Mouse (Mus musculus) limb, embryonic 11.5 days (tissue): ENCODE data around the gene Heatr1. TPM values are rescaled to one million over a fixed set of nuclear protein-coding genes. Genes with fewer than 3 reads are reported as not detected.

ENCODE experiments used
- ATAC-seq: fragments of 200-750 bp; cut with Nextera tagmentation; 2 replicates; pipeline ENCODE4 v1.8.0; 2017; ENCODE audit warnings: low read depth; ENCODE audit not compliant: insufficient number of reproducible peaks, low FRiP score, low TSS enrichment
- DNase-seq: peaks from one replicate; pipeline ENCODE4 v3.0.0-alpha.2; 2015; ENCODE audit warnings: low spot score
- H3K27ac ChIP-seq: fragments of 300-500 bp; sonication (generic); replicated peaks from 2 replicates; pipeline ENCODE4 v1.5.1; 2014; ENCODE audit warnings: low read depth, mild to moderate bottlenecking, low read length
- H3K27me3 ChIP-seq: fragments of 300-500 bp; sonication (generic); 2 replicates; pipeline ENCODE4 v1.6.1; 2014; ENCODE audit warnings: mild to moderate bottlenecking, low read length, mixed read lengths; ENCODE audit not compliant: control insufficient read depth, insufficient read depth
- H3K36me3 ChIP-seq: fragments of 300-500 bp; sonication (generic); 2 replicates; pipeline ENCODE4 v1.6.1; 2014; ENCODE audit warnings: mild to moderate bottlenecking, low read length, moderate library complexity, mixed read lengths; ENCODE audit not compliant: control insufficient read depth, insufficient read depth
- H3K4me1 ChIP-seq: fragments of 300-500 bp; sonication (generic); 2 replicates; pipeline ENCODE4 v1.6.1; 2014; ENCODE audit warnings: low read length, mixed read lengths; ENCODE audit not compliant: control insufficient read depth, insufficient read depth
- H3K4me2 ChIP-seq: fragments of 300-500 bp; sonication (generic); 2 replicates; pipeline ENCODE4 v1.6.1; 2014; ENCODE audit warnings: low read depth, mild to moderate bottlenecking, moderate library complexity; ENCODE audit not compliant: severe bottlenecking
- H3K4me3 ChIP-seq: fragments of 300-500 bp; sonication (generic); 2 replicates; pipeline ENCODE4 v1.5.1; 2014; ENCODE audit warnings: low read depth, low read length
- H3K9ac ChIP-seq: fragments of 300-500 bp; sonication (generic); 2 replicates; pipeline ENCODE4 v1.6.1; 2014; ENCODE audit warnings: mild to moderate bottlenecking, low read length
- H3K9me3 ChIP-seq: fragments of 300-500 bp; sonication (generic); 2 replicates; pipeline ENCODE4 v1.6.1; 2016; ENCODE audit warnings: low read length; ENCODE audit not compliant: control insufficient read depth
- WGBS: fragments of 180-500 bp; shearing (Covaris S2); extraction: QIAGEN DNeasy Blood & Tissue Kit; methylation state at CpG from one replicate; pipeline ENCODE4 v1.1.7; 2014; 5-methylcytosine and 5-hydroxymethylcytosine counted together
- polyA plus RNA-seq: library from polyadenylated mRNA; unstranded; fragments of >200 nt; fragmentation: Nextera tagmentation; extraction: Ambion mirVana; gene quantifications from 2 replicates; pipeline ENCODE4 v1.2.1, GENCODE M21; 2014

Heatr1 gene
- 40.5 and 44.9 TPM in 2 replicates for polyA plus RNA-seq

- H3K4me1 ChIP-seq = peaks cover 3% of the 10 kb centered on the region
- H3K4me3 ChIP-seq = peak within 1 kb of the TSS; percentile 91
- no peak within 1 kb of the TSS for H3K27ac ChIP-seq
- H3K36me3 ChIP-seq = no peaks in the 10 kb centered on the region
- H3K27me3 ChIP-seq = no peaks in the 10 kb centered on the region
- H3K4me2 ChIP-seq = peak within 1 kb of the TSS; percentile 89
- no peaks in the 10 kb centered on the region for H3K9me3 ChIP-seq
- ATAC-seq (peak; percentile 98), DNase-seq (peak; percentile 95)
- under 1% methylated on average over 43 of the region's 43 CpGs for WGBS
- peak within 1 kb of the TSS; percentile 56 for H3K9ac ChIP-seq
Measured at GRCm38 (mm10) chr13:12394609-12395505, at the start of gene Heatr1. TSS of gene Heatr1 (plus strand) at chr13:12395027.

- Histone ChIP-seq H3K4me1 (no peaks in the 10 kb centered on the region), H3K4me2 (no peak overlapping the region), H3K27me3 (no peaks in the 10 kb centered on the region), H3K9me3 (no peaks in the 10 kb centered on the region), H3K4me3 (no peak overlapping the region), H3K36me3 (no peaks in the 10 kb centered on the region), H3K9ac (no peak overlapping the region), H3K27ac (no peak overlapping the region)
- 82% methylated on average over 3 of the region's 3 CpGs for WGBS
- ATAC-seq = no peak
- no peak for DNase-seq
Measured at GRCm38 (mm10) chr13:12346837-12347236, 48.0 kb upstream of the Heatr1 start.

GRCm38 (mm10) chr13:12349197-12349824 is 45.5 kb upstream of the Heatr1 start:
- Histone ChIP-seq H3K4me2 (no peak overlapping the region), H3K27ac (no peak overlapping the region), H3K36me3 (no peaks in the 10 kb centered on the region), H3K27me3 (no peaks in the 10 kb centered on the region), H3K9me3 (no peaks in the 10 kb centered on the region), H3K4me1 (no peaks in the 10 kb centered on the region), H3K9ac (no peak overlapping the region), H3K4me3 (no peak overlapping the region)
- WGBS = 83% methylated on average over 13 of the region's 13 CpGs
- DNase-seq = no peak
- ATAC-seq = no peak

- 69% methylated on average over 4 of the region's 4 CpGs for WGBS
- Histone ChIP-seq H3K27me3 (no peaks in the 10 kb centered on the region), H3K9ac (no peak overlapping the region), H3K9me3 (no peaks in the 10 kb centered on the region), H3K4me1 (no peaks in the 10 kb centered on the region), H3K4me3 (no peak overlapping the region), H3K36me3 (no peaks in the 10 kb centered on the region), H3K4me2 (no peak overlapping the region), H3K27ac (no peak overlapping the region)
- ATAC-seq (no peak), DNase-seq (no peak)
Measured at GRCm38 (mm10) chr13:12356184-12356583, 38.6 kb upstream of the Heatr1 start.

GRCm38 (mm10) chr13:12357554-12357953 is 37.3 kb upstream of the Heatr1 start:
- Histone ChIP-seq H3K9ac (no peak overlapping the region), H3K36me3 (no peaks in the 10 kb centered on the region), H3K27ac (no peak overlapping the region), H3K4me2 (no peak overlapping the region), H3K9me3 (no peaks in the 10 kb centered on the region), H3K4me1 (no peaks in the 10 kb centered on the region), H3K4me3 (no peak overlapping the region), H3K27me3 (no peaks in the 10 kb centered on the region)
- DNase-seq (no peak), ATAC-seq (no peak)
- 86% methylated on average over 5 of the region's 5 CpGs for WGBS

- no peaks in the 10 kb centered on the region for H3K9me3 ChIP-seq
- ATAC-seq = no peak
- no peaks in the 10 kb centered on the region for H3K27me3 ChIP-seq
- H3K9ac ChIP-seq = no peak overlapping the region
- H3K4me3 ChIP-seq = no peak overlapping the region
- H3K27ac ChIP-seq = no peak overlapping the region
- H3K4me2 ChIP-seq = no peak overlapping the region
- no peak for DNase-seq
- H3K36me3 ChIP-seq = no peaks in the 10 kb centered on the region
- 75% methylated on average over 4 of the region's 4 CpGs for WGBS
- no peaks in the 10 kb centered on the region for H3K4me1 ChIP-seq
Measured at GRCm38 (mm10) chr13:12361486-12361885, 33.3 kb upstream of the Heatr1 start.

- no peaks in the 10 kb centered on the region for H3K9me3 ChIP-seq
- ATAC-seq (no peak), DNase-seq (no peak)
Measured at GRCm38 (mm10) chr13:12369041-12369621, 25.7 kb upstream of the Heatr1 start.

GRCm38 (mm10) chr13:12369930-12370329 is 24.9 kb upstream of the Heatr1 start:
- Histone ChIP-seq H3K4me3 (no peak overlapping the region), H3K36me3 (no peaks in the 10 kb centered on the region), H3K4me1 (no peaks in the 10 kb centered on the region), H3K9me3 (no peaks in the 10 kb centered on the region), H3K4me2 (no peak overlapping the region), H3K9ac (no peak overlapping the region), H3K27me3 (no peaks in the 10 kb centered on the region), H3K27ac (no peak overlapping the region)
- DNase-seq (no peak), ATAC-seq (no peak)
- 88% methylated on average over 11 of the region's 11 CpGs for WGBS

More at GRCm38 (mm10) chr13:12369041-12369621, 25.7 kb upstream of the Heatr1 start:
- Histone ChIP-seq H3K27ac (no peak overlapping the region), H3K27me3 (no peaks in the 10 kb centered on the region), H3K4me2 (no peak overlapping the region), H3K36me3 (no peaks in the 10 kb centered on the region), H3K9ac (no peak overlapping the region), H3K4me3 (no peak overlapping the region), H3K4me1 (no peaks in the 10 kb centered on the region)
- WGBS = 52% methylated on average over 8 of the region's 8 CpGs
